Mouse (Mus musculus) left cerebral cortex, adult 2 months (tissue): Measurements from ENCODE around the gene Slc24a3. TPM values are rescaled to one million over a fixed set of nuclear protein-coding genes. Genes with fewer than 3 reads are reported as not detected.
A peak's percentile ranks its signal among the peaks of the same experiment; 100 is the strongest.

ENCODE experiments used
- DNase-seq, 2 experiments: peaks; one replicate each; pipeline ENCODE4 v3.0.0; 2021 to 2022; ENCODE audit warnings: low spot score in 2 of 2, mixed read lengths in 1 of 2; ENCODE audit errors: extremely low spot score in 1 of 2
- H3K27ac ChIP-seq: fragments of 200-600 bp; 2 replicates; pipeline ENCODE4 v1.8.1; 2022
- H3K4me3 ChIP-seq: fragments of 200-600 bp; 2 replicates; pipeline ENCODE4 v1.8.1; 2022
- CTCF ChIP-seq: fragments of 200-600 bp; IDR thresholded peaks from 2 replicates; pipeline ENCODE4 v1.8.1; 2022; ENCODE audit warnings: antibody characterized with exemption, mild to moderate bottlenecking, moderate library complexity
- intact Hi-C: fragments of 180-260 bp; cut with DNase I; formaldehyde crosslinking; loops from one replicate; pipeline ENCODE4 v1.15.1; 2025
- total RNA-seq, 2 experiments: library from RNA; stranded (reverse); gene quantifications; 2 replicates each; pipeline ENCODE4 v1.2.3; 2021

Slc24a3 gene
- total RNA-seq, 2 experiments from 2014 or later: 108 to 113 TPM

- intact Hi-C loops: no loop called here
- no peak for DNase-seq
- Histone ChIP-seq H3K4me3 (no peak overlapping the region), H3K27ac (no peak overlapping the region)
- TF ChIP-seq CTCF: no peak
Measured at GRCm38 (mm10) chr2:145554722-145555252, 387.2 kb downstream of the Slc24a3 start.

GRCm38 (mm10) chr2:145555713-145556112 is 388.2 kb downstream of the Slc24a3 start:
- no peak overlapping the region for H3K4me3 ChIP-seq
- intact Hi-C loops: loop anchor here (2.0 kb wide), 1 partner anchor 33 kb away; no protein-coding TSS in a partner anchor
- no peak for DNase-seq
- H3K27ac ChIP-seq: no peak overlapping the region
- no peak for TF ChIP-seq CTCF

GRCm38 (mm10) chr2:145557361-145557931 is 389.9 kb downstream of the Slc24a3 start:
- DNase-seq: peak; percentile 16 to 22
- peak; percentile 71 for TF ChIP-seq CTCF
- intact Hi-C loops: loop anchor here (2.0 kb wide), 1 partner anchor 31 kb away; no protein-coding TSS in a partner anchor
- Histone ChIP-seq H3K27ac (peak overlapping the region; percentile 33; the same call in 1 of the 2 replicates), H3K4me3 (no peak overlapping the region)

GRCm38 (mm10) chr2:145562493-145562892 is 394.9 kb downstream of the Slc24a3 start:
- Histone ChIP-seq H3K4me3 (no peak overlapping the region), H3K27ac (no peak overlapping the region)
- DNase-seq: no peak
- intact Hi-C loops: no loop called here
- TF ChIP-seq CTCF: no peak

- Histone ChIP-seq H3K4me3 (no peak overlapping the region), H3K27ac (no peak overlapping the region)
- intact Hi-C loops: no loop called here
- TF ChIP-seq CTCF: no peak
- DNase-seq: no peak
Measured at GRCm38 (mm10) chr2:145564596-145564995, 397.0 kb downstream of the Slc24a3 start.

- Histone ChIP-seq H3K27ac (no peak overlapping the region), H3K4me3 (no peak overlapping the region)
- no peak for TF ChIP-seq CTCF
- intact Hi-C loops: no loop called here
- DNase-seq: no peak
Measured at GRCm38 (mm10) chr2:145566904-145567303, 399.4 kb downstream of the Slc24a3 start.

GRCm38 (mm10) chr2:145571943-145572342 is 404.4 kb downstream of the Slc24a3 start:
- no peak overlapping the region for H3K4me3 ChIP-seq
- intact Hi-C loops: no loop called here
- DNase-seq: no peak
- TF ChIP-seq CTCF: no peak
- no peak overlapping the region for H3K27ac ChIP-seq

GRCm38 (mm10) chr2:145574148-145574547 is 406.6 kb downstream of the Slc24a3 start:
- intact Hi-C loops: no loop called here
- Histone ChIP-seq H3K27ac (no peak overlapping the region), H3K4me3 (no peak overlapping the region)
- DNase-seq: no peak
- no peak for TF ChIP-seq CTCF

- no peak for DNase-seq
- Histone ChIP-seq H3K4me3 (no peak overlapping the region), H3K27ac (no peak overlapping the region)
- intact Hi-C loops: no loop called here
- TF ChIP-seq CTCF: no peak
Measured at GRCm38 (mm10) chr2:145583103-145583502, 415.5 kb downstream of the Slc24a3 start.

- intact Hi-C loops: loop anchor here (5.0 kb wide), 2 partner anchors 63 to 983 kb away; no protein-coding TSS in a partner anchor
- H3K27ac ChIP-seq: no peak overlapping the region
- DNase-seq: no peak
- no peak overlapping the region for H3K4me3 ChIP-seq
- no peak for TF ChIP-seq CTCF
Measured at GRCm38 (mm10) chr2:145585437-145585836, 417.9 kb downstream of the Slc24a3 start.

- TF ChIP-seq CTCF: peak; percentile 97
- DNase-seq: peak; percentile 69 to 73
- intact Hi-C loops: loop anchor here (1.0 to 5.0 kb wide), 4 partner anchors 31 to 986 kb away; no protein-coding TSS in a partner anchor
- Histone ChIP-seq H3K27ac (peak overlapping the region; percentile 20; the same call in 1 of the 2 replicates), H3K4me3 (no peak overlapping the region)
Measured at GRCm38 (mm10) chr2:145588009-145588737, 420.6 kb downstream of the Slc24a3 start.

- no peak overlapping the region for H3K4me3 ChIP-seq
- no peak for DNase-seq
- no peak for TF ChIP-seq CTCF
- intact Hi-C loops: loop anchor here (5.0 kb wide), 1 partner anchor 695 kb away; no protein-coding TSS in a partner anchor
- H3K27ac ChIP-seq: no peak overlapping the region
Measured at GRCm38 (mm10) chr2:145591881-145592280, 424.3 kb downstream of the Slc24a3 start.
